Mouse (Mus musculus) thymus, adult 2 months (tissue): ENCODE results near the gene Cby3.

Experiments used
- CTCF ChIP-seq: fragments of 200-500 bp; IDR thresholded peaks from 2 replicates; pipeline ENCODE4 v1.5.1; 2012; ENCODE audit warnings: mild to moderate bottlenecking, control low read depth, low read length, moderate library complexity, borderline replicate concordance; ENCODE audit not compliant: control insufficient read depth, poor library complexity, insufficient read depth; ENCODE audit errors: extremely low read depth
- POLR2A ChIP-seq: fragments of 200-500 bp; IDR thresholded peaks from 2 replicates; pipeline ENCODE4 v1.6.1; 2012; ENCODE audit warnings: mild to moderate bottlenecking, low read length, control low read depth, moderate library complexity; ENCODE audit not compliant: control insufficient read depth, poor library complexity, insufficient read depth; ENCODE audit errors: extremely low read depth

DNA sequence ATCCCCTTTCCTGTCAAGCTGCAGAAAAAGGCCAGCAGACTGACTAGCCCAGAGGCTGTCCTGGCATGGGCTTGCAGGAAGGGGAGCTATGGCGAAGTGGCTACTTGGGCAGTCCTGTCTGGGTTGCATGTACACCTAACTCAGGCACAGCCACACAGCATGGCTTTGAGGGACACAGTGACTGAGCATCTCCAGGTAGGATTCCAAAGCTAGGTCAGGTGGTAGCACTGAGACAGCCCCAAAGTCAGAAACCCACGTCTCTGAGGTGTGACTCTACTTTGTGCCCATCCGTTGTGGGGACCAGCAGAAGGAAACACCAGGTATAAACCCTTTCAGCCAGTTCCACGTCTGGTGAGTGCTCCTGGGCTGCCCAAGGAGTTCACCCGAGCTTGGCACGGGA is 39.0 kb downstream of the Cby3 start:
- TF ChIP-seq CTCF (no peak), POLR2A (no peak)
